In the genomic region with DNA sequence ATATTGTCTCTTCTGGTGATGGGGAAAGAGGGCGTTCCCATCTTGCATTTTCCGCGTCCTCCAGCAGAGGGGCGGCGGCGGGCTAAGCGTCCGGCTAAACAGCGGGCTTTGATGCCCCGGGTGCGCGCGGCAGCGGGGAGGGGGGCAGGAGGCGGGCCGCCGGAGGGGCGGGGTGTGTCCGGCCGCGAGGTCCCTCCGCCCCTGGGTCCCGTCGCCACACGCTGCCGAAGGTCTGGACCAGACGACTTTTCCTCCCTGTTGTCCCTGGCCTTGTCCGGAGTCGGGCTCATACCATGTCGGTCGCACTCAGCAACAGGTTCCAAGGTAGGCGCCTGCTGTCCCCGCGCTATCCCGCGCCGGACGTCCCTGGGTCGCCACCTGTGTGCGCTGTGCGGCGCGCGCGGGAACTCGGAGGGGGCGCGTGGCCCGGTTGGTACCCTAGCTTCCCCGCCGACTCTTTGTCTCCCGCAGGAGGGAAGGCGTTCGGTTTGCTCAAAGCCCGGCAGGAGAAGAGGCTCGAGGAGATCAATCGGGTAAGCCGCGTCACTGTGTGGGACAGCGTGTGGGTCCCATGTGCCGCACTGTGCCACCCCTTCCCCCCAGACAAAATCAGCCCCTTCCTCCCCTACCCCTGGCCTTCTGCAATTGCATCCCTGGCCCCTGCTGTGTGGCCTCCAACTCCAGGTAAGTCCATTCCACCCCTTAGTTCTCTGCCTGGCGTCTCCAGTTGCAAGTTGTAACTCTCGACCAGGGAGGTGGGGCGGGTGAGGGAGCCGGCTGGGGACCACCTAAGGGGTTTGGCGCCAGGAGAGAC, we compare ENCODE assay signal across 8 mouse cellular contexts. TPM values are rescaled to one million over a fixed set of nuclear protein-coding genes. Genes with fewer than 3 reads are reported as not detected.
DNase-seq lines count a peak whose midpoint lies in the region; ATAC-seq lines count a peak whose summit lies in the region.

TSS of gene Aif1l (plus strand) at position 82 of the 814 bp plus-strand sequence.

- H3K9me3 ChIP-seq in intestine, embryonic 15.5 days, result no peaks in the 10 kb centered on the region
- H3K9me3 ChIP-seq in liver, embryonic 15.5 days (replicated peaks), result no peaks in the 10 kb centered on the region

- DNase-seq in kidney, adult 11 months, result peak; percentile 66
- no peak for DNase-seq in kidney, adult 9 months
- peak; percentile 50 to 52 for DNase-seq in gastrocnemius, postnatal 36 days
- DNase-seq in natural killer cell, adult 2 months (ENCODE audit: low spot score in 2 of 2), result peak; percentile 41 to 44
- DNase-seq in thymus, postnatal 10 days (ENCODE audit: low spot score in 2 of 2), result peak; percentile 20 to 35

- H3K27me3 ChIP-seq in intestine, embryonic 15.5 days (replicated peaks), result no peaks in the 10 kb centered on the region
- H3K27me3 ChIP-seq in liver, embryonic 15.5 days, result peaks cover 52% of the 10 kb centered on the region

- H3K4me3 ChIP-seq in brown adipose tissue, adult 24 weeks (ENCODE audit: insufficient read depth, low read depth, low read length), result peak within 1 kb of the TSS; percentile 45
- peak within 1 kb of the TSS; percentile 49 for H3K4me3 ChIP-seq in intestine, embryonic 15.5 days (replicated peaks)
- H3K4me3 ChIP-seq in liver, embryonic 15.5 days (replicated peaks), result peak within 1 kb of the TSS; percentile 46

- peak within 1 kb of the TSS; percentile 91 for H3K4me2 ChIP-seq in intestine, embryonic 15.5 days (replicated peaks)
- peak within 1 kb of the TSS; percentile 73 for H3K4me2 ChIP-seq in liver, embryonic 15.5 days

- no peaks in the 10 kb centered on the region for H3K4me1 ChIP-seq in brown adipose tissue, adult 24 weeks (ENCODE audit: control insufficient read depth, insufficient read depth, insufficient read length, low read length)
- H3K4me1 ChIP-seq in intestine, embryonic 15.5 days (replicated peaks), result peaks cover 8% of the 10 kb centered on the region
- peaks cover 12% of the 10 kb centered on the region; the same call in 1 of the 2 replicates for H3K4me1 ChIP-seq in liver, embryonic 15.5 days (replicated peaks)

- H3K9ac ChIP-seq in intestine, embryonic 15.5 days, result peak within 1 kb of the TSS; percentile 39
- no peak within 1 kb of the TSS for H3K9ac ChIP-seq in liver, embryonic 15.5 days

- WGBS in intestine, embryonic 15.5 days, result 1% methylated on average over 66 of the region's 66 CpGs
- WGBS in liver, embryonic 15.5 days (ENCODE audit: insufficient replicate concordance), result under 1% methylated on average over 66 of the region's 66 CpGs

- no peak within 1 kb of the TSS for H3K27ac ChIP-seq in brown adipose tissue, adult 24 weeks (replicated peaks; ENCODE audit: low read depth, low read length)
- no peak within 1 kb of the TSS for H3K27ac ChIP-seq in intestine, embryonic 15.5 days
- no peak within 1 kb of the TSS for H3K27ac ChIP-seq in liver, embryonic 15.5 days (replicated peaks)

- peak; percentile 65 for ATAC-seq in intestine, embryonic 15.5 days
- ATAC-seq in liver, embryonic 15.5 days (ENCODE audit: insufficient read depth), result no peak

- H3K36me3 ChIP-seq in intestine, embryonic 15.5 days, result no peaks in the 10 kb centered on the region
- no peaks in the 10 kb centered on the region for H3K36me3 ChIP-seq in liver, embryonic 15.5 days (replicated peaks)

- intact Hi-C loops in gastrocnemius, postnatal 36 days (cut with DNase I), result no loop called here

RNA-seq across cellular contexts. Expression of gene Aif1l, which starts in this region (rescaled TPM):
- 1.4 and 4.4 TPM in 2 replicates for polyA plus RNA-seq in brown adipose tissue, adult 24 weeks (2012; ENCODE audit: insufficient read depth, insufficient read length, missing spikeins)
- total RNA-seq in gastrocnemius, postnatal 36 days (2021), result 1 to 10 TPM; 3.2 to 4.5 TPM
- 11.6 and 12.4 TPM in 2 replicates for polyA plus RNA-seq in intestine, embryonic 15.5 days (2015; fragmentation: Nextera tagmentation; extraction: Ambion mirVana)
- 1.2 and 1.5 TPM in 2 replicates for polyA plus RNA-seq in liver, embryonic 15.5 days (2015; fragmentation: Nextera tagmentation; extraction: Ambion mirVana)
